Mouse (Mus musculus): ENCODE data around the gene C2cd2l.
"Not testable (repeated sequence)": the region's sequence is repeated elsewhere in the genome, so short reads cannot be mapped to it uniquely, and the experiment has no call there.

The C2cd2l gene

GRCm38 (mm10) chr9:44311136-44312134 is 8.7 kb downstream of the C2cd2l start:
- DNase-seq: no peak

GRCm38 (mm10) chr9:44310750-44311135 is 9.3 kb downstream of the C2cd2l start:
- DNase-seq: no peak

- DNase-seq: no peak
Observed at GRCm38 (mm10) chr9:44309756-44310155, 10.3 kb downstream of the C2cd2l start.

GRCm38 (mm10) chr9:44307248-44307647 is 12.8 kb downstream of the C2cd2l start:
- no peak for DNase-seq

- DNase-seq: no peak
Observed at GRCm38 (mm10) chr9:44306532-44306931, 13.6 kb downstream of the C2cd2l start.

- peak; percentile 93 to 98 for DNase-seq
Observed at GRCm38 (mm10) chr9:44305466-44306079, 14.5 kb downstream of the C2cd2l start, which contains the start of gene Hinfp. TSS of gene Hinfp (minus strand) at chr9:44305671.

- DNase-seq: not testable (repeated sequence)
Observed at GRCm38 (mm10) chr9:44300001-44300400, 20.1 kb downstream of the C2cd2l start.

GRCm38 (mm10) chr9:44292490-44292889 is 27.6 kb downstream of the C2cd2l start:
- DNase-seq: peak in 1 of 2 experiments; percentile 58

- no peak for DNase-seq
Observed at GRCm38 (mm10) chr9:44288959-44289291, 31.2 kb downstream of the C2cd2l start.

- DNase-seq: peak in 1 of 2 experiments; percentile 20
Observed at GRCm38 (mm10) chr9:44288076-44288958, 31.8 kb downstream of the C2cd2l start, which contains the start of gene Abcg4. TSS of gene Abcg4 (minus strand) at chr9:44288615.

GRCm38 (mm10) chr9:44287401-44288075 is 32.5 kb downstream of the C2cd2l start:
- no peak for DNase-seq

GRCm38 (mm10) chr9:44287003-44287400 is 33.1 kb downstream of the C2cd2l start:
- no peak for DNase-seq

- no peak for DNase-seq
Observed at GRCm38 (mm10) chr9:44286256-44286850, 33.7 kb downstream of the C2cd2l start.

- no peak for DNase-seq
Observed at GRCm38 (mm10) chr9:44283183-44283582, 36.9 kb downstream of the C2cd2l start.

- DNase-seq: no peak
Observed at GRCm38 (mm10) chr9:44269973-44270372, 50.1 kb downstream of the C2cd2l start.

- peak in 1 of 2 experiments; percentile 51 for DNase-seq
Observed at GRCm38 (mm10) chr9:44269077-44269476, 51.0 kb downstream of the C2cd2l start.

- DNase-seq: no peak
Observed at GRCm38 (mm10) chr9:44268432-44268831, 51.7 kb downstream of the C2cd2l start, which contains the start of gene Nlrx1. TSS of gene Nlrx1 (minus strand) at chr9:44268599.

- DNase-seq: peak; percentile 64 to 83
Observed at GRCm38 (mm10) chr9:44268027-44268360, 52.1 kb downstream of the C2cd2l start.

- no peak for DNase-seq
Observed at GRCm38 (mm10) chr9:44267319-44268026, 52.6 kb downstream of the C2cd2l start.

GRCm38 (mm10) chr9:44266478-44267226 is 53.4 kb downstream of the C2cd2l start:
- DNase-seq: no peak

Measured in spleen, adult 18-20 months (tissue).